Mouse (Mus musculus): ENCODE data around the gene Aldh5a1.

Aldh5a1 gene

GRCm38 (mm10) chr13:24866430-24867402 lies 70.7 kb downstream of the Aldh5a1 start:
- no peak for DNase-seq (ENCODE audit: low spot score)

GRCm38 (mm10) chr13:24862520-24862919 lies 74.9 kb downstream of the Aldh5a1 start:
- DNase-seq (ENCODE audit: low spot score), result peak; percentile 16

- DNase-seq (ENCODE audit: low spot score), result no peak
Measured at GRCm38 (mm10) chr13:24862021-24862420, 75.4 kb downstream of the Aldh5a1 start.

- no peak for DNase-seq (ENCODE audit: low spot score)
Measured at GRCm38 (mm10) chr13:24861084-24861483, 76.4 kb downstream of the Aldh5a1 start.

- no peak for DNase-seq (ENCODE audit: low spot score)
Measured at GRCm38 (mm10) chr13:24859115-24859514, 78.3 kb downstream of the Aldh5a1 start.

Data from left cerebral cortex, adult 11 months (tissue).